Mouse (Mus musculus) cerebellum, adult 2 months (tissue): ENCODE results near the gene Phactr4.

Source experiments
- CTCF ChIP-seq: fragments of 200-500 bp; IDR thresholded peaks from 2 replicates; pipeline ENCODE4 v1.5.1; 2011; ENCODE audit warnings: low read depth, mild to moderate bottlenecking, control low read depth, low read length, moderate library complexity, borderline replicate concordance; ENCODE audit not compliant: insufficient read depth
- POLR2A ChIP-seq: fragments of 200-500 bp; IDR thresholded peaks from 2 replicates; pipeline ENCODE4 v1.6.1; 2011; ENCODE audit warnings: low read length, control low read depth, borderline replicate concordance; ENCODE audit not compliant: insufficient read depth

GRCm38 (mm10) chr4:132463430-132464254 lies 41.4 kb upstream of the Phactr4 start, which contains the start of gene Med18:
- TF ChIP-seq CTCF (peak; percentile 46; the same call in 1 of the 2 replicates), POLR2A (peak; percentile 56; the same call in 1 of the 2 replicates)
